Mouse (Mus musculus): ENCODE results near the gene Iqcn. TPM values are rescaled to one million over a fixed set of nuclear protein-coding genes. Genes with fewer than 3 reads are reported as not detected.
A peak's percentile ranks its signal among the peaks of the same experiment; 100 is the strongest.

Iqcn gene
- polyA plus RNA-seq, 1 experiment from 2014 or later, result 0.05 TPM

DNA sequence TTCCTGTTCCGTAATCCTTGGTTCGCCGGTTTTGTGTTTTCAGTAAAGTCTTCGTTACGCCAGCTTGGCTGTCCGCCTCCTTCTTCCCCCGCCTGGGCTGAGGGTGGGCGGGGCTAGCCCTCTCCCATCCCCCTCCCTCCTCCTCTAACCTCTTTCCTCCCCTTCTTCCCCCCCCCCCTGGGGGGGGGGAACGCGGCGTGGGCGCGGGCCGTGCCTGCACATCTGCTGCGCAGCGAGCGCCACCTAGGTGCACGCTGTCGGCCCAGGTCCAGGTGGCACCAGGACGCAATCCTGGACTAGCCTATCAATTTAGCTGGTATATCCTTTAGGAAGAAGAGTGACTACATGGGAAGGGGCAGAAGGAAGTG lies 2.7 kb upstream of the Iqcn start:
- H3K27ac ChIP-seq (ENCODE audit: low read depth), result peak overlapping the region; percentile 99
- peak overlapping the region; percentile 98 for H3K4me3 ChIP-seq (ENCODE audit: low read depth, low read length)
- no peaks in the 10 kb centered on the region for H3K9me3 ChIP-seq (ENCODE audit: control insufficient read depth, low read length)
- peak; percentile 97 for DNase-seq (ENCODE audit: low spot score)
- WGBS, result 0% methylated on average over 20 of the region's 20 CpGs
- peak overlapping the region; percentile 100 for H3K9ac ChIP-seq (ENCODE audit: low read length)
- peak overlapping the region; percentile 63 for H3K4me2 ChIP-seq (ENCODE audit: low read length)
- no peak for ATAC-seq (replicated peaks; ENCODE audit: low FRiP score, low TSS enrichment, low read depth)
- peaks cover 34% of the 10 kb centered on the region for H3K4me1 ChIP-seq (replicated peaks; ENCODE audit: control insufficient read depth, insufficient read depth, low read length)
- no peaks in the 10 kb centered on the region for H3K27me3 ChIP-seq (replicated peaks; ENCODE audit: control insufficient read depth, insufficient read depth, low read length)
- peaks cover 13% of the 10 kb centered on the region; the same call in 1 of the 2 replicates for H3K36me3 ChIP-seq (ENCODE audit: control insufficient read depth, insufficient read depth, low read length)

GRCm38 (mm10) chr8:70701048-70701981 lies 1.9 kb upstream of the Iqcn start:
- Histone ChIP-seq H3K27me3 (replicated peaks; ENCODE audit: control insufficient read depth, insufficient read depth, low read length) (no peaks in the 10 kb centered on the region), H3K27ac (ENCODE audit: low read depth) (peak overlapping the region; percentile 99; the same call in 1 of the 2 replicates), H3K4me1 (replicated peaks; ENCODE audit: control insufficient read depth, insufficient read depth, low read length) (peaks cover 27% of the 10 kb centered on the region), H3K36me3 (ENCODE audit: control insufficient read depth, insufficient read depth, low read length) (peaks cover 13% of the 10 kb centered on the region; the same call in 1 of the 2 replicates), H3K4me3 (ENCODE audit: low read depth, low read length) (peak overlapping the region; percentile 98), H3K9ac (ENCODE audit: low read length) (peak overlapping the region; percentile 100), H3K9me3 (ENCODE audit: control insufficient read depth, low read length) (no peaks in the 10 kb centered on the region), H3K4me2 (ENCODE audit: low read length) (peak overlapping the region; percentile 63)
- ATAC-seq (replicated peaks; ENCODE audit: low FRiP score, low TSS enrichment, low read depth) (no peak), DNase-seq (ENCODE audit: low spot score) (peak; percentile 66)
- WGBS, result 53% methylated on average over 10 of the region's 10 CpGs

- peaks cover 13% of the 10 kb centered on the region; the same call in 1 of the 2 replicates for H3K36me3 ChIP-seq (ENCODE audit: control insufficient read depth, insufficient read depth, low read length)
- no peaks in the 10 kb centered on the region for H3K9me3 ChIP-seq (ENCODE audit: control insufficient read depth, low read length)
- 0 out of 2 replicates have a peak overlapping the region, but pooled peaks have one; percentile 11 for H3K27ac ChIP-seq (ENCODE audit: low read depth)
- no peak for ATAC-seq (replicated peaks; ENCODE audit: low FRiP score, low TSS enrichment, low read depth)
- H3K27me3 ChIP-seq (replicated peaks; ENCODE audit: control insufficient read depth, insufficient read depth, low read length), result no peaks in the 10 kb centered on the region
- no peak overlapping the region for H3K4me3 ChIP-seq (ENCODE audit: low read depth, low read length)
- WGBS, result 79% methylated on average over 2 of the region's 2 CpGs
- DNase-seq (ENCODE audit: low spot score), result no peak
- peaks cover 18% of the 10 kb centered on the region for H3K4me1 ChIP-seq (replicated peaks; ENCODE audit: control insufficient read depth, insufficient read depth, low read length)
- H3K9ac ChIP-seq (ENCODE audit: low read length), result no peak overlapping the region
- H3K4me2 ChIP-seq (ENCODE audit: low read length), result peak overlapping the region; percentile 63
These were observed 1.0 kb upstream of the Iqcn start for GRCm38 (mm10) chr8:70701982-70702841.

DNA sequence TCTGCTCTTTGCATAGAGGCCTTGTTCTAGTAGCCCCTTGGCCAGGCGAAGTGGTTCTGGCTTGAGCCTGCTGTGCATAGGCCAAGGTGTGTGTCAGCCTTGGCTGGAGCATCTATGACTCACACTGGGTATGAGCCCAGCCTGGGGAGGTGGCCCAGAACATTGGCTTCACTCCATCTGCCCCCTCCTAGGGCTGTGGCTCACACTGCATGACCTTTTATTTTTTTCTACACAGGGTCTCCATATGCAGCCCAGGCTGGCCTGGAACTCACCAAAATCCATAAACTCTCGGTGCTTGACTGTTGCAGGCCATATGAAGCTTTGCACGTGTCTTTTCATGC lies 445 bp upstream of the Iqcn start:
- 89% methylated on average over 3 of the region's 3 CpGs for WGBS
- Histone ChIP-seq H3K27me3 (replicated peaks; ENCODE audit: control insufficient read depth, insufficient read depth, low read length) (no peaks in the 10 kb centered on the region), H3K27ac (ENCODE audit: low read depth) (0 out of 2 replicates have a peak overlapping the region, but pooled peaks have one; percentile 11), H3K36me3 (ENCODE audit: control insufficient read depth, insufficient read depth, low read length) (peaks cover 13% of the 10 kb centered on the region; the same call in 1 of the 2 replicates), H3K4me1 (replicated peaks; ENCODE audit: control insufficient read depth, insufficient read depth, low read length) (peaks cover 12% of the 10 kb centered on the region), H3K9ac (ENCODE audit: low read length) (no peak overlapping the region), H3K4me2 (ENCODE audit: low read length) (peak overlapping the region; percentile 63; the same call in 1 of the 2 replicates), H3K4me3 (ENCODE audit: low read depth, low read length) (no peak overlapping the region), H3K9me3 (ENCODE audit: control insufficient read depth, low read length) (no peaks in the 10 kb centered on the region)
- no peak for DNase-seq (ENCODE audit: low spot score)
- ATAC-seq (replicated peaks; ENCODE audit: low FRiP score, low TSS enrichment, low read depth), result no peak

- Histone ChIP-seq H3K36me3 (ENCODE audit: control insufficient read depth, insufficient read depth, low read length) (0 out of 2 replicates have a peak, but pooled peaks cover 7% of the 10 kb centered on the region), H3K27ac (ENCODE audit: low read depth) (no peak overlapping the region), H3K4me1 (replicated peaks; ENCODE audit: control insufficient read depth, insufficient read depth, low read length) (no peaks in the 10 kb centered on the region), H3K27me3 (replicated peaks; ENCODE audit: control insufficient read depth, insufficient read depth, low read length) (no peaks in the 10 kb centered on the region), H3K9me3 (ENCODE audit: control insufficient read depth, low read length) (no peaks in the 10 kb centered on the region), H3K4me2 (ENCODE audit: low read length) (no peak overlapping the region), H3K9ac (ENCODE audit: low read length) (no peak overlapping the region), H3K4me3 (ENCODE audit: low read depth, low read length) (no peak overlapping the region)
- ATAC-seq (replicated peaks; ENCODE audit: low FRiP score, low TSS enrichment, low read depth) (no peak), DNase-seq (ENCODE audit: low spot score) (no peak)
- WGBS, result 90% methylated on average over 14 of the region's 14 CpGs
These were observed 5.0 kb downstream of the Iqcn start for GRCm38 (mm10) chr8:70708281-70708680.

DNA sequence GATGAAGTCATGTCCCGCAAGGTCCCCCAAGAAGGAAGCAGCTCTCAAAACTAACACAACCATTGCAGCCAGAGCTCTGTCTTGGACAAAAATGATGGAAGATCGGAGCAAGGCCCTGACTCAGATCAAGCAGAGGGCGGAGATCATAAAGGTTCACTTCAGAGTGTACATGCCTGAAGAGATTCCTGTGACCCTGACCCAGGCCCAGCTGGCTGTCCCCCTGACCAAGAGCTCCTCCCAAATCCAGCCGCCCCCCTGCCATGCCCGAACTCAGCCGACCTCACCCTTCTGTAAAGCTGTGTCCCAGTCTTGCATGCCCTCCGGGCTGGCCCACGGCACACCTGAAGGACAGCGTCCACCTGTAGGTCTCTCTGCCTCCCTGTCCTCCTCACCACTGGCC lies 6.5 kb downstream of the Iqcn start:
- ATAC-seq (replicated peaks; ENCODE audit: low FRiP score, low TSS enrichment, low read depth) (no peak), DNase-seq (ENCODE audit: low spot score) (no peak)
- no peaks in the 10 kb centered on the region for H3K9me3 ChIP-seq (ENCODE audit: control insufficient read depth, low read length)
- no peaks in the 10 kb centered on the region for H3K27me3 ChIP-seq (replicated peaks; ENCODE audit: control insufficient read depth, insufficient read depth, low read length)
- no peak overlapping the region for H3K4me2 ChIP-seq (ENCODE audit: low read length)
- H3K27ac ChIP-seq (ENCODE audit: low read depth), result no peak overlapping the region
- H3K4me3 ChIP-seq (ENCODE audit: low read depth, low read length), result no peak overlapping the region
- no peaks in the 10 kb centered on the region for H3K36me3 ChIP-seq (ENCODE audit: control insufficient read depth, insufficient read depth, low read length)
- no peak overlapping the region for H3K9ac ChIP-seq (ENCODE audit: low read length)
- no peaks in the 10 kb centered on the region for H3K4me1 ChIP-seq (replicated peaks; ENCODE audit: control insufficient read depth, insufficient read depth, low read length)
- 88% methylated on average over 9 of the region's 9 CpGs for WGBS

GRCm38 (mm10) chr8:70710296-70710695 lies 7.0 kb downstream of the Iqcn start:
- Histone ChIP-seq H3K27me3 (replicated peaks; ENCODE audit: control insufficient read depth, insufficient read depth, low read length) (no peaks in the 10 kb centered on the region), H3K4me2 (ENCODE audit: low read length) (no peak overlapping the region), H3K9me3 (ENCODE audit: control insufficient read depth, low read length) (no peaks in the 10 kb centered on the region), H3K27ac (ENCODE audit: low read depth) (no peak overlapping the region), H3K4me1 (replicated peaks; ENCODE audit: control insufficient read depth, insufficient read depth, low read length) (no peaks in the 10 kb centered on the region), H3K4me3 (ENCODE audit: low read depth, low read length) (no peak overlapping the region), H3K36me3 (ENCODE audit: control insufficient read depth, insufficient read depth, low read length) (no peaks in the 10 kb centered on the region), H3K9ac (ENCODE audit: low read length) (no peak overlapping the region)
- ATAC-seq (replicated peaks; ENCODE audit: low FRiP score, low TSS enrichment, low read depth) (no peak), DNase-seq (ENCODE audit: low spot score) (no peak)
- WGBS, result 100% methylated on average over 1 of the region's 1 CpGs

DNA sequence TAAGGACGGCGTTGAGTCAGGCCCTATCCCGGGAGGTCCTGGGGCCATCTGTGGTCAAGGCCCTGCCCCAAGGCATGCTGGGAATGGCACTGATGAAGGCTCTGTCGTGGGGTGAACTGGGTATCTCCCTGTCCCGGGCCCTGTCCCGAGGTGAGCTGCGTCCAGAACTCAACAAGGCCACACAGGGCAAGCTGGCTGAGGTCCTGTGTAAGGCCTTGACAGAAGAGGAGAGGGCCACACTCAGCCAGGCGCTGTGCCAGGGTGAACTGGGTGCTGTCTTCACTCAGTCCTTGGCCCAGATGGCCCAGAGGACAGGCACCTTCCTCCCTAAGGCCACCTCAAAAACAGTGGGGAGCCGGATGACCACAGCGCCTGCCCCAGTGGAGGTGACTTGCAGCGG lies 7.8 kb downstream of the Iqcn start:
- no peak overlapping the region for H3K4me2 ChIP-seq (ENCODE audit: low read length)
- WGBS, result 85% methylated on average over 11 of the region's 11 CpGs
- H3K4me3 ChIP-seq (ENCODE audit: low read depth, low read length), result no peak overlapping the region
- H3K27me3 ChIP-seq (replicated peaks; ENCODE audit: control insufficient read depth, insufficient read depth, low read length), result no peaks in the 10 kb centered on the region
- H3K4me1 ChIP-seq (replicated peaks; ENCODE audit: control insufficient read depth, insufficient read depth, low read length), result no peaks in the 10 kb centered on the region
- H3K9me3 ChIP-seq (ENCODE audit: control insufficient read depth, low read length), result no peaks in the 10 kb centered on the region
- no peak overlapping the region for H3K9ac ChIP-seq (ENCODE audit: low read length)
- no peak for DNase-seq (ENCODE audit: low spot score)
- no peaks in the 10 kb centered on the region for H3K36me3 ChIP-seq (ENCODE audit: control insufficient read depth, insufficient read depth, low read length)
- no peak overlapping the region for H3K27ac ChIP-seq (ENCODE audit: low read depth)
- no peak for ATAC-seq (replicated peaks; ENCODE audit: low FRiP score, low TSS enrichment, low read depth)

All from intestine, embryonic 14.5 days (tissue).